Mouse (Mus musculus): ENCODE data around the gene Prss35.

GRCm38 (mm10) chr9:86773996-86774395 lies 30.5 kb downstream of the Prss35 start:
- TF ChIP-seq CTCF (IDR thresholded peaks at IDR 0.05; ENCODE audit: control insufficient read depth, insufficient read depth, insufficient replicate concordance, low read depth, low read length) = no peak
- TF ChIP-seq POLR2A (IDR thresholded peaks at IDR 0.05; ENCODE audit: control insufficient read depth, low read depth, low read length) = no peak

Data from testis, adult 2 months (tissue).